Mouse (Mus musculus): ENCODE measurements around the gene Spryd4. TPM values are rescaled to one million over a fixed set of nuclear protein-coding genes. Genes with fewer than 3 reads are reported as not detected.
A peak's percentile ranks its signal among the peaks of the same experiment; 100 is the strongest.

Gene Spryd4
- polyA plus RNA-seq, 2 experiments: 22.3 to 36.9 TPM

DNA sequence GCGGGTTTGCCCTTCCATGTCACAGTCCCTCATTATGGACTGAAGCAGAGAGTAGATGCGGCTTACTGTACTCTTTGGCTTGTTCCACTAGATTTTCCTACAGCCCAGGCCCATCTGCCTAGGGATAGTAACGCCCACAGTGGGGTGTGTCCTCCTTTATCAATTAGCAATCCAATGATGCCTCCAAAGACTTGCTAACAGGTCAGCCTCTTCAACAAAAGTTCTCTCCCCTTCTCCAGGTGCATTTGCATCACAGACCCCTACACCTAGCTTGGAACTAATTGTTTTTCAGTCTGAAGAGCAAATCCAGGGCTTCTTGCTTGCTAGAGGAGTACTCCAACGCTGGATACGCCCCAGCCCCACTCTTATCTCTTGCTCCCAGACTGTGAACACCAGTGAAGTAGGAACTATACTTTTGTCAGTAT, 24.4 kb downstream of the Spryd4 start:
- 63% methylated on average over 5 of the region's 5 CpGs for WGBS
- H3K4me2 ChIP-seq (replicated peaks; ENCODE audit: low read depth, low read length, severe bottlenecking): no peak overlapping the region

GRCm38 (mm10) chr10:128185959-128186358, 25.6 kb downstream of the Spryd4 start:
- Histone ChIP-seq H3K4me3 (replicated peaks; ENCODE audit: low read length) (no peak overlapping the region), H3K4me2 (replicated peaks; ENCODE audit: low read depth, low read length, severe bottlenecking) (no peak overlapping the region), H3K9me3 (ENCODE audit: control insufficient read depth, low read length) (no peaks in the 10 kb centered on the region), H3K27me3 (ENCODE audit: control insufficient read depth, insufficient read depth, low read length) (no peaks in the 10 kb centered on the region), H3K36me3 (ENCODE audit: control insufficient read depth, insufficient read depth, low read length) (no peaks in the 10 kb centered on the region), H3K9ac (ENCODE audit: low read depth, low read length, severe bottlenecking) (no peak overlapping the region), H3K27ac (replicated peaks; ENCODE audit: low read depth, low read length) (no peak overlapping the region), H3K4me1 (ENCODE audit: control insufficient read depth, insufficient read depth, low read length) (no peaks in the 10 kb centered on the region)
- TF ChIP-seq POLR2A (IDR thresholded peaks at IDR 0.05; ENCODE audit: borderline replicate concordance, extremely low read depth, insufficient read depth, insufficient read length): no peak
- ATAC-seq (ENCODE audit: low FRiP score, low read depth) (peak; percentile 48; the same call in 1 of the 2 replicates), DNase-seq (ENCODE audit: low spot score) (peak; percentile 84)
- WGBS: 53% methylated on average over 2 of the region's 2 CpGs

More for the DNA sequence above, 24.4 kb downstream of the Spryd4 start:
- DNase-seq (ENCODE audit: low spot score): no peak
- Histone ChIP-seq H3K36me3 (ENCODE audit: control insufficient read depth, insufficient read depth, low read length) (no peaks in the 10 kb centered on the region), H3K27ac (replicated peaks; ENCODE audit: low read depth, low read length) (no peak overlapping the region), H3K27me3 (ENCODE audit: control insufficient read depth, insufficient read depth, low read length) (no peaks in the 10 kb centered on the region), H3K4me3 (replicated peaks; ENCODE audit: low read length) (no peak overlapping the region), H3K9me3 (ENCODE audit: control insufficient read depth, low read length) (no peaks in the 10 kb centered on the region), H3K9ac (ENCODE audit: low read depth, low read length, severe bottlenecking) (no peak overlapping the region), H3K4me1 (ENCODE audit: control insufficient read depth, insufficient read depth, low read length) (no peaks in the 10 kb centered on the region)
- ATAC-seq (ENCODE audit: low FRiP score, low read depth): no peak
- no peak for TF ChIP-seq POLR2A (IDR thresholded peaks at IDR 0.05; ENCODE audit: borderline replicate concordance, extremely low read depth, insufficient read depth, insufficient read length)

GRCm38 (mm10) chr10:128185277-128185940, 26.2 kb downstream of the Spryd4 start:
- Histone ChIP-seq H3K9me3 (ENCODE audit: control insufficient read depth, low read length) (no peaks in the 10 kb centered on the region), H3K27me3 (ENCODE audit: control insufficient read depth, insufficient read depth, low read length) (no peaks in the 10 kb centered on the region), H3K27ac (replicated peaks; ENCODE audit: low read depth, low read length) (no peak overlapping the region), H3K9ac (ENCODE audit: low read depth, low read length, severe bottlenecking) (no peak overlapping the region), H3K4me1 (ENCODE audit: control insufficient read depth, insufficient read depth, low read length) (no peaks in the 10 kb centered on the region), H3K4me3 (replicated peaks; ENCODE audit: low read length) (no peak overlapping the region), H3K36me3 (ENCODE audit: control insufficient read depth, insufficient read depth, low read length) (no peaks in the 10 kb centered on the region), H3K4me2 (replicated peaks; ENCODE audit: low read depth, low read length, severe bottlenecking) (no peak overlapping the region)
- DNase-seq (ENCODE audit: low spot score) (peak; percentile 42), ATAC-seq (ENCODE audit: low FRiP score, low read depth) (no peak)
- no peak for TF ChIP-seq POLR2A (IDR thresholded peaks at IDR 0.05; ENCODE audit: borderline replicate concordance, extremely low read depth, insufficient read depth, insufficient read length)
- 66% methylated on average over 6 of the region's 6 CpGs for WGBS

DNA sequence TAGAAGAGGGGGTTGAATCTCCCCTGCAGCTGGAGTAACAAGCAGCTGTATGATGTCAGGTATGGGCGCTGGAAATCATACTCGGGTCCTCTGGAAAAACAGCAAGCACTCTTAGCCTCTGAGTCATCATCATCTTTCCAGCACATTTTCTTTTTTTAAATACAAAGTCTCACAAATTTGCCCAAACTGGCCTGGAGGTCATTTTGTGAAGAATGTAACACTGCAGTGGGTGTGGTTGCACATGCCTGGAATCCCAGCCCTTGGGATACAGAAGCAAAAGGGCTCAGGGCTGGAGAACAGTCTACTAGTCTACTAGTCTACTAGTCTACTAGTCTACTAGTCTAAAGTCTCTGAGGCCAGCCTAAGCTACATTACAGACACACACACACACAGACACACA, 27.3 kb downstream of the Spryd4 start:
- Histone ChIP-seq H3K9me3 (ENCODE audit: control insufficient read depth, low read length) (no peaks in the 10 kb centered on the region), H3K27me3 (ENCODE audit: control insufficient read depth, insufficient read depth, low read length) (no peaks in the 10 kb centered on the region), H3K4me1 (ENCODE audit: control insufficient read depth, insufficient read depth, low read length) (peaks cover 8% of the 10 kb centered on the region), H3K4me3 (replicated peaks; ENCODE audit: low read length) (no peak overlapping the region), H3K27ac (replicated peaks; ENCODE audit: low read depth, low read length) (no peak overlapping the region), H3K9ac (ENCODE audit: low read depth, low read length, severe bottlenecking) (no peak overlapping the region), H3K4me2 (replicated peaks; ENCODE audit: low read depth, low read length, severe bottlenecking) (no peak overlapping the region), H3K36me3 (ENCODE audit: control insufficient read depth, insufficient read depth, low read length) (no peaks in the 10 kb centered on the region)
- 88% methylated on average over 2 of the region's 2 CpGs for WGBS
- TF ChIP-seq POLR2A (IDR thresholded peaks at IDR 0.05; ENCODE audit: borderline replicate concordance, extremely low read depth, insufficient read depth, insufficient read length): no peak
- DNase-seq (ENCODE audit: low spot score) (no peak), ATAC-seq (ENCODE audit: low FRiP score, low read depth) (no peak)

- Histone ChIP-seq H3K36me3 (ENCODE audit: control insufficient read depth, insufficient read depth, low read length) (no peaks in the 10 kb centered on the region), H3K27me3 (ENCODE audit: control insufficient read depth, insufficient read depth, low read length) (no peaks in the 10 kb centered on the region), H3K27ac (replicated peaks; ENCODE audit: low read depth, low read length) (peak within 1 kb of the TSS; percentile 79), H3K9me3 (ENCODE audit: control insufficient read depth, low read length) (no peaks in the 10 kb centered on the region), H3K4me2 (replicated peaks; ENCODE audit: low read depth, low read length, severe bottlenecking) (peak within 1 kb of the TSS; percentile 30), H3K9ac (ENCODE audit: low read depth, low read length, severe bottlenecking) (peak within 1 kb of the TSS; percentile 52), H3K4me3 (replicated peaks; ENCODE audit: low read length) (peak within 1 kb of the TSS; percentile 21), H3K4me1 (ENCODE audit: control insufficient read depth, insufficient read depth, low read length) (peaks cover 14% of the 10 kb centered on the region)
- no peak for TF ChIP-seq POLR2A (IDR thresholded peaks at IDR 0.05; ENCODE audit: borderline replicate concordance, extremely low read depth, insufficient read depth, insufficient read length)
- no peak for DNase-seq (ENCODE audit: low spot score)
- ATAC-seq (ENCODE audit: low FRiP score, low read depth): no peak
- WGBS: 1% methylated on average over 6 of the region's 6 CpGs
These were observed 31.6 kb downstream of the Spryd4 start, which contains the start of gene Rbms2 for GRCm38 (mm10) chr10:128179989-128180388. Gene Rbms2 (minus strand): TSS chr10:128180297.
